Mouse (Mus musculus): Measurements from ENCODE around the gene Rpap2. TPM values are rescaled to one million over a fixed set of nuclear protein-coding genes. Genes with fewer than 3 reads are reported as not detected.
A peak's percentile ranks its signal among the peaks of the same experiment; 100 is the strongest.

Rpap2 gene
- total and polyA plus RNA-seq, 3 experiments = 10.8 to 13.8 TPM; not detected in 1

GRCm38 (mm10) chr5:107597301-107598077, at the start of gene Rpap2, which contains the start of gene Glmn (continued):
- TF ChIP-seq MYC (IDR thresholded peaks at IDR 0.05; ENCODE audit: low read depth, low read length) (peak; percentile 28; the same call in 1 of the 2 replicates), POLR2AphosphoS5 (IDR thresholded peaks at IDR 0.05; ENCODE audit: borderline replicate concordance, low read depth, low read length) (no peak), ZNF384 (IDR thresholded peaks at IDR 0.05; ENCODE audit: low read depth, low read length) (no peak), ZMIZ1 (IDR thresholded peaks at IDR 0.05; ENCODE audit: low read depth, low read length) (peak; percentile 66)

GRCm38 (mm10) chr5:107547955-107548354, 49.2 kb upstream of the Rpap2 start:
- no peak overlapping the region for H3K4me3 ChIP-seq (ENCODE audit: control insufficient read depth in 1 of 2, insufficient read depth in 1 of 2, low read depth in 2 of 2, low read length in 2 of 2)
- DNase-seq (ENCODE audit: low read depth, low spot score) = peak; percentile 54
- no peak overlapping the region for H3K27ac ChIP-seq (ENCODE audit: control insufficient read depth, low read depth, low read length)
- H3K27me3 ChIP-seq (ENCODE audit: control insufficient read depth in 1 of 2, insufficient read depth in 2 of 2, low read length in 2 of 2) = no peaks in the 10 kb centered on the region
- H3K9ac ChIP-seq (ENCODE audit: control insufficient read depth, low read depth, low read length, poor library complexity, severe bottlenecking) = no peak overlapping the region
- no peaks in the 10 kb centered on the region for H3K9me3 ChIP-seq (replicated peaks; ENCODE audit: insufficient read depth, low read length)
- no peaks in the 10 kb centered on the region for H3K79me2 ChIP-seq (ENCODE audit: control insufficient read depth, insufficient read depth, low read length, poor library complexity)
- H3K4me1 ChIP-seq (ENCODE audit: control insufficient read depth in 1 of 2, insufficient read depth in 2 of 2, low read length in 2 of 2) = peaks cover 6 to 9% of the 10 kb centered on the region in 2 experiments; a peak in 2 of 4 replicates
- TF ChIP-seq TCF12 (IDR thresholded peaks at IDR 0.05; ENCODE audit: low read depth, low read length) (peak; percentile 87), ETS1 (IDR thresholded peaks at IDR 0.05; ENCODE audit: low read depth, low read length) (peak; percentile 77), TAL1 (IDR thresholded peaks at IDR 0.05; ENCODE audit: low read length) (peak; percentile 78), GATA1 (IDR thresholded peaks at IDR 0.05; ENCODE audit: low read depth, low read length) (peak; percentile 70), SIN3A (IDR thresholded peaks at IDR 0.05; ENCODE audit: low read length) (no peak; the same call in 1 of the 2 replicates), E2F4 (IDR thresholded peaks at IDR 0.05; ENCODE audit: borderline replicate concordance, low read depth, low read length) (no peak), USF1 (IDR thresholded peaks at IDR 0.05; ENCODE audit: low read depth, low read length) (no peak), EP300 (IDR thresholded peaks at IDR 0.05; ENCODE audit: low read depth in 1 of 2, low read length in 2 of 2) (peak; percentile 65 to 74; a peak in 3 of 4 replicates), MEF2A (IDR thresholded peaks at IDR 0.05; ENCODE audit: extremely low read depth, insufficient replicate concordance, low read depth, low read length, poor library complexity, severe bottlenecking) (peak; percentile 75; the same call in 1 of the 2 replicates)
- H3K36me3 ChIP-seq (ENCODE audit: control insufficient read depth in 1 of 2, insufficient read depth in 2 of 2, low read length in 2 of 2) = peaks cover 0 to 8% of the 10 kb centered on the region in 2 experiments; a peak in 3 of 4 replicates

- peaks cover 0 to 8% of the 10 kb centered on the region in 2 experiments; a peak in 3 of 4 replicates for H3K36me3 ChIP-seq (ENCODE audit: control insufficient read depth in 1 of 2, insufficient read depth in 2 of 2, low read length in 2 of 2)
- H3K4me1 ChIP-seq (ENCODE audit: control insufficient read depth in 1 of 2, insufficient read depth in 2 of 2, low read length in 2 of 2) = peaks cover 6 to 9% of the 10 kb centered on the region in 2 experiments; a peak in 2 of 4 replicates
- H3K9me3 ChIP-seq (replicated peaks; ENCODE audit: insufficient read depth, low read length) = no peaks in the 10 kb centered on the region
- H3K27ac ChIP-seq (ENCODE audit: control insufficient read depth, low read depth, low read length) = no peak overlapping the region
- no peaks in the 10 kb centered on the region for H3K27me3 ChIP-seq (ENCODE audit: control insufficient read depth in 1 of 2, insufficient read depth in 2 of 2, low read length in 2 of 2)
- no peaks in the 10 kb centered on the region for H3K79me2 ChIP-seq (ENCODE audit: control insufficient read depth, insufficient read depth, low read length, poor library complexity)
- peak; percentile 18 for DNase-seq (ENCODE audit: low read depth, low spot score)
- H3K4me3 ChIP-seq (ENCODE audit: control insufficient read depth in 1 of 2, insufficient read depth in 1 of 2, low read depth in 2 of 2, low read length in 2 of 2) = no peak overlapping the region
- TF ChIP-seq SIN3A (IDR thresholded peaks at IDR 0.05; ENCODE audit: low read length) (peak; percentile 3; the same call in 1 of the 2 replicates), POLR2AphosphoS5 (IDR thresholded peaks at IDR 0.05; ENCODE audit: borderline replicate concordance, low read depth, low read length) (no peak)
- no peak overlapping the region for H3K9ac ChIP-seq (ENCODE audit: control insufficient read depth, low read depth, low read length, poor library complexity, severe bottlenecking)
Observed at GRCm38 (mm10) chr5:107548444-107548843, 48.7 kb upstream of the Rpap2 start.

Data from MEL (cell line).